Mouse (Mus musculus) forebrain, embryonic 14.5 days (tissue): Measurements from ENCODE around the gene Fastkd3. TPM values are rescaled to one million over a fixed set of nuclear protein-coding genes. Genes with fewer than 3 reads are reported as not detected.

Experiments
- ATAC-seq: fragments of 200-750 bp; cut with Nextera tagmentation; 2 replicates; pipeline ENCODE4 v1.8.0; 2017; ENCODE audit warnings: mild to moderate bottlenecking, moderate library complexity
- DNase-seq: peaks from one replicate; pipeline ENCODE4 v3.0.0-alpha.2; 2015; ENCODE audit warnings: low spot score
- H3K27ac ChIP-seq: fragments of 300-500 bp; sonication (generic); 2 replicates; pipeline ENCODE4 v1.5.1; 2014; ENCODE audit warnings: low read depth, mild to moderate bottlenecking, control low read depth, low read length, moderate library complexity
- H3K27me3 ChIP-seq: fragments of 300-500 bp; sonication (generic); replicated peaks from 2 replicates; pipeline ENCODE4 v1.6.1; 2014; ENCODE audit warnings: low read length, control low read depth, mixed read lengths; ENCODE audit not compliant: control insufficient read depth, insufficient read depth
- H3K36me3 ChIP-seq: fragments of 300-500 bp; sonication (generic); 2 replicates; pipeline ENCODE4 v1.6.1; 2014; ENCODE audit warnings: low read length, control low read depth; ENCODE audit not compliant: control insufficient read depth, insufficient read depth
- H3K4me1 ChIP-seq: fragments of 300-500 bp; sonication (generic); 2 replicates; pipeline ENCODE4 v1.6.1; 2014; ENCODE audit warnings: antibody characterized with exemption, low read length, control low read depth; ENCODE audit not compliant: control insufficient read depth, insufficient read depth
- H3K4me2 ChIP-seq: fragments of 300-500 bp; sonication (generic); 2 replicates; pipeline ENCODE4 v1.6.1; 2014; ENCODE audit warnings: mild to moderate bottlenecking, control low read depth, low read length
- H3K4me3 ChIP-seq: fragments of 300-500 bp; sonication (generic); 2 replicates; pipeline ENCODE4 v1.5.1; 2014; ENCODE audit warnings: low read depth, low read length, control low read depth
- H3K9ac ChIP-seq: fragments of 300-500 bp; sonication (generic); 2 replicates; pipeline ENCODE4 v1.6.1; 2014; ENCODE audit warnings: mild to moderate bottlenecking, low read length, control low read depth, moderate library complexity
- H3K9me3 ChIP-seq: fragments of 300-500 bp; sonication (generic); replicated peaks from 2 replicates; pipeline ENCODE4 v1.6.1; 2016; ENCODE audit warnings: low read length, control low read depth, mixed read lengths; ENCODE audit not compliant: control insufficient read depth
- WGBS: fragments of 180-500 bp; shearing (Covaris S2); extraction: QIAGEN DNeasy Blood & Tissue Kit; methylation state at CpG from one replicate; pipeline ENCODE4 v1.1.7; 2014; 5-methylcytosine and 5-hydroxymethylcytosine counted together
- polyA plus RNA-seq: library from polyadenylated mRNA; unstranded; fragments of >200 nt; fragmentation: Nextera tagmentation; extraction: Ambion mirVana; gene quantifications from 2 replicates; pipeline ENCODE4 v1.2.1, GENCODE M21; 2014

The Fastkd3 gene
- polyA plus RNA-seq, 1 experiment from 2014 or later = 31.1 TPM

DNA sequence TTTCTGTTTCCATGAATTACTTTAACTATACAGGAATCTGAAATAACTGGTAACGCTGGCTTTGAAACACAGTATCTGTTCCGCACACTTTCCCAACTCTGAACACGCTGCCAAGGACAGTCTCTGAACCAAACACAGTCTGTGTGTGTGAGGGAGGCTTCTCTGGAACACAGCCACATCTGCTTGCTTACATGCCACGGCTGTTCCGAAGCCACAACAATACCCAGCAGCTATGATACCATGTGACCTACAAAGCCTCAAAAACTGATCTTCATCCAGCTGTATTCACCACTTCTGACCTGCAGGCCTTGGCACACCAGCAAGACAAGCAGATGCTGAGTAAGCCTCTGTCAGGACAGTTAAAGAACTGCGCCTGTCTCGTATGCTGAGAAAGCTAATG lies 4.1 kb upstream of the Fastkd3 start:
- no peak overlapping the region for H3K4me2 ChIP-seq
- H3K36me3 ChIP-seq = peaks cover 33% of the 10 kb centered on the region
- H3K9ac ChIP-seq = no peak overlapping the region
- H3K4me3 ChIP-seq = no peak overlapping the region
- ATAC-seq (no peak), DNase-seq (no peak)
- H3K27me3 ChIP-seq = no peaks in the 10 kb centered on the region
- WGBS = 89% methylated on average over 7 of the region's 7 CpGs
- H3K27ac ChIP-seq = no peak overlapping the region
- H3K9me3 ChIP-seq = no peaks in the 10 kb centered on the region
- peaks cover 6% of the 10 kb centered on the region for H3K4me1 ChIP-seq

DNA sequence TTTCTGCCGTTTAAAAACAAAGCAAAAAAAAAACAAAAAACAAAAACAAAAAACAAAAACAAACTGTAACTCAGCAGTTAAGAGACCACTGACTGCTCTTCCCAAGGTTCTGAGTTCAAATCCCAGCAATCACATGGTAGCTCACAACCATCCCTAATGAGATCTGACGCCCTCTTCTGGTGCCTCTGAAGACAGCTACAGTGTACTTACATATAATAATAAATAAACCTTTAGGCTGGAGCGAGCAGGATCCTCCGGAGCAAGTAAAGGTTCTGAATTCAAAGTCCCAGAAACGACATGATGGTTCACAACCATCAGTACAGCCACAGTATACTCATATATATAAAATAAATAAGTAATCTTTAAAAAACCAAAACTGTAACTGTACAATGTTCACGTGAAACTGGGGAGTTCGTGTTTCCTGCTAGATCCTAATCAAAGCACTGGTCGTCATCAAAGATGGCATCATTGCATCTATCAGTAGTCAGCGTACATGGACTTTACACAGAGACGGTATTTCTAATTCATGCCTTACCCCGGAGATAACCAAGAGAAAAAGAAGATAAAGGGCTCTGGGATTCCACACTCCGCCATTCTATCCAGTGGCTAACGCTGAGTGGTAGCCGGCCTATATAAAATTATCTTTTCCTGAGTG lies 821 bp upstream of the Fastkd3 start:
- peak overlapping the region; percentile 73 for H3K9ac ChIP-seq
- H3K36me3 ChIP-seq = peaks cover 43% of the 10 kb centered on the region
- 28% methylated on average over 14 of the region's 14 CpGs for WGBS
- ATAC-seq (no peak), DNase-seq (no peak)
- no peaks in the 10 kb centered on the region for H3K27me3 ChIP-seq
- H3K9me3 ChIP-seq = no peaks in the 10 kb centered on the region
- H3K27ac ChIP-seq = 0 out of 2 replicates have a peak overlapping the region, but pooled peaks have one; percentile 52
- peak overlapping the region; percentile 81 for H3K4me2 ChIP-seq
- H3K4me1 ChIP-seq = peaks cover 9% of the 10 kb centered on the region
- H3K4me3 ChIP-seq = peak overlapping the region; percentile 78

DNA sequence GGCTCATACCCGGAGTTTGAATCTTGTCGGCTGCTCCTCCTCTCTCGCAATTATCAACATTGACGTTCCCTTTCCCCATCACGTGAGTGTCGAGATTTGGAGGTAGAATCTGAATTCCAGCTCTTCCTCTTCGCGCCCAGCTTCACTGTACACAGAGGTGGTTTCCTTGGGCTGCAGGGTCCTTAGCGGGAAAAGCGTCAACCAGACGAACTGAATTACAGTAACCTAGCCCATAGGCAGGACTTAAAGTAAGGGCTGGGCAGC lies 415 bp downstream of the Fastkd3 start:
- Histone ChIP-seq H3K27me3 (no peaks in the 10 kb centered on the region), H3K36me3 (peaks cover 32% of the 10 kb centered on the region), H3K9me3 (no peaks in the 10 kb centered on the region), H3K27ac (peak overlapping the region; percentile 33; the same call in 1 of the 2 replicates), H3K4me1 (peaks cover 9% of the 10 kb centered on the region), H3K9ac (peak overlapping the region; percentile 73), H3K4me3 (peak overlapping the region; percentile 78), H3K4me2 (peak overlapping the region; percentile 81)
- 1% methylated on average over 11 of the region's 11 CpGs for WGBS
- DNase-seq = no peak
- ATAC-seq = peak; percentile 3

DNA sequence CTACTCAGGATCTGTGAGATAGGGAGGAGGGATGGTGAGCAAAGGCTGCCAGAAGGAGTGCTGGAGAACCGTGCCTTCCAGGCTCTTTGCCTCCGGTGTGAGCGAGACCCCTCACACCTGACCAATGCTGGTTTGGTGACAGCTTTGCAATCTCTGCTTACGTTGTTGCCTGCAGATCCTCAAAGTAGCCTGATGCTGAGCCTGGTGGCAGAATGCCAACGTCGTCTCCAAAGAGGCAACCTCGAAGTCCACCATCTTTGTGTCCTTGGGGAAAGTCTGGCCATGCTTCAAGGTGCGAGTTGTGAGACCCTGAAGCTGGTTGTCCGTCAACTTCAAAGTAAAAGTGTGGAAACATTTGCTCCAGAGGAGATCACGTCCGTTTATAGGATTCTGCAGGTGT lies 1.9 kb downstream of the Fastkd3 start:
- Histone ChIP-seq H3K4me2 (no peak overlapping the region), H3K4me1 (peaks cover 9% of the 10 kb centered on the region), H3K27ac (no peak overlapping the region), H3K4me3 (no peak overlapping the region), H3K9me3 (no peaks in the 10 kb centered on the region), H3K36me3 (peaks cover 45% of the 10 kb centered on the region), H3K27me3 (no peaks in the 10 kb centered on the region), H3K9ac (no peak overlapping the region)
- 93% methylated on average over 11 of the region's 11 CpGs for WGBS
- ATAC-seq (no peak), DNase-seq (no peak)

DNA sequence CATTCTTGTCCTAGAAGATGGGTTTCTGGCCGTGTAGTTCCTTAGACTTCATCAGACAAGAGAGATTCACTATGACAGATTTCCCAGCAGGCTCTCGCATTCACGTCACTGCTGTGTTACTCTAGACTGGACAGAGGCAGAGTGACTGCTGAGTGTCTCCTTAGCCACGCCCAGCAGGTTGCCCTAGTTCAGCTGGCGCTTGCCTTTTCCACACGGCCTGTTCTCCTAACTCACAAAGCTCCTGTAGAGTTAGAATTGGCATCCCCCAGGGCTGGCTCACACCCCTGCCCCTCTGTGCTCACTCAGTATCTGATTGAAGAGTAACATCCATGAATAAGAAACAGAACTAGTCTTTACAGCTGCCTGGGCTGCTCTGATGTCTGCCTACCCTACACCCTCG lies 3.4 kb downstream of the Fastkd3 start:
- no peak for ATAC-seq
- H3K27me3 ChIP-seq = no peaks in the 10 kb centered on the region
- 84% methylated on average over 7 of the region's 7 CpGs for WGBS
- no peaks in the 10 kb centered on the region for H3K9me3 ChIP-seq
- no peak overlapping the region for H3K9ac ChIP-seq
- H3K36me3 ChIP-seq = peaks cover 58% of the 10 kb centered on the region
- no peak overlapping the region for H3K4me3 ChIP-seq
- DNase-seq = no peak
- H3K4me2 ChIP-seq = no peak overlapping the region
- H3K27ac ChIP-seq = no peak overlapping the region
- H3K4me1 ChIP-seq = peaks cover 9% of the 10 kb centered on the region

DNA sequence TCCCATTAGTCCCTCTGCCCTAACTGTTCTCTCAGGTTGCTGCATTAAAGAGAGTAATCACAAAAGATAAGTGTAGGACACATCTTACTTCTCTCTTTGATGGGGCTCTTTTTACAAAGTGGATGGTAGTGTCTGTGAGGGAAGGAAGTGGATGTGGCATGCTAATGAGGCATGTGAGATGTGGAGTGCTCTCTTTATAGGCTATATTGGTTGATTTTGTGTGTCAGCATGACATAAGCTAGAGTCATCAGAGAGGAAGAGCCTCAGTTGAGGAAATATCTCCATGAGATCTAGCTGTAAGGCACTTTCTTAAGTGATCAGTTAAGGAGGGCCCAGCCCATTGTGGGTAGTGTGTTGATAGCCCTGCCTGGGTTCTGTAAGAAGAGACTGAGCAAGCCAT lies 6.3 kb downstream of the Fastkd3 start:
- peaks cover 85% of the 10 kb centered on the region for H3K36me3 ChIP-seq
- ATAC-seq (no peak), DNase-seq (no peak)
- no peak overlapping the region for H3K9ac ChIP-seq
- H3K27ac ChIP-seq = no peak overlapping the region
- no peaks in the 10 kb centered on the region for H3K27me3 ChIP-seq
- no peak overlapping the region for H3K4me3 ChIP-seq
- no peak overlapping the region for H3K4me2 ChIP-seq
- H3K4me1 ChIP-seq = no peaks in the 10 kb centered on the region; the same call in 1 of the 2 replicates
- no peaks in the 10 kb centered on the region for H3K9me3 ChIP-seq

DNA sequence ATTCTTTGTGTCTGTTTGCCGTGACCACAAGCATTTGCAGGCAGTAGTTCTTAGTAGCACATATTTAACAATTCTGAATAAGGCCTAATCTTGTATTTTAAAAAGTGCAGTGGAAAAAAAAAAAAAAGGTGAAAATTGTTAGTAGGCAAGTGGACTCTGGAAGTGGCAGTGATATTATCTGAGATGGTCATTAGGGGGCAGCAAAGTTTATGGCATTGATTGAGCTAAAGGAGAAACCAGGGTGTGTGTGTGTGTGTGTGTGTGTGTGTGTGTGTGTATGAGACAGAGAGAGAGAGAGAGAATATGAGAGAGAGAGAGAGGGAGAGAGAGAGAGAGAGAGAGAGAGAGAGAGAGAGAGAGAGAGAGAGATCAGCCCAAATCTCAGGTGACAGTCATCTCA lies 11.8 kb downstream of the Fastkd3 start:
- H3K4me3 ChIP-seq = no peak overlapping the region
- no peaks in the 10 kb centered on the region for H3K27me3 ChIP-seq
- H3K27ac ChIP-seq = no peak overlapping the region
- H3K4me1 ChIP-seq = no peaks in the 10 kb centered on the region
- 84% methylated on average over 1 of the region's 1 CpGs for WGBS
- DNase-seq (peak; percentile 58), ATAC-seq (no peak)
- peaks cover 43% of the 10 kb centered on the region for H3K36me3 ChIP-seq
- H3K9me3 ChIP-seq = no peaks in the 10 kb centered on the region
- no peak overlapping the region for H3K9ac ChIP-seq
- no peak overlapping the region for H3K4me2 ChIP-seq

DNA sequence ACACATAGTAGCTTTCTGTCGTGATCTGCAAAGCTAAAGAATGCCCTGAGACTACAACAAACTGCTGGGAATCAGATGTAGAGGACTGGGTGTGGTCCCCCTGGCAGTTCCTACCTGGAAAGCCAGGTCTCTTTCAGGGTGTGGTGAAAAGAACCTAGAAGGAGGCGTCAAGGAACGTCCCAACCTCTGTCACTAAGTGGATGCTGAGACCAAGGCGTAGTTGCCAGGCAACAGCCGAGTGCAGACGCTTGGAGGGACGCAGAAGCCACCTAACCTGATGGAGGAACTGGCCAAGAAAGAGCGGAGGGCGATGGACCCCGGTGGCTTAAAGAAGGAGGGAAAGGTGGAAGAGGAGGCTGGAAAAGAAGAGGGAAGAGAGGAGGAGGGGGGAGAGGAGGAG lies 15.2 kb downstream of the Fastkd3 start, which contains the start of gene 1700001L19Rik:
Gene 1700001L19Rik (plus strand): TSS at position 223 of the 400 bp plus-strand sequence.
- peak within 1 kb of the TSS; percentile 41 for H3K4me2 ChIP-seq
- H3K4me1 ChIP-seq = no peaks in the 10 kb centered on the region
- DNase-seq = no peak
- 3% methylated on average over 10 of the region's 10 CpGs for WGBS
- no peak within 1 kb of the TSS for H3K27ac ChIP-seq
- H3K4me3 ChIP-seq = peak within 1 kb of the TSS; percentile 16
- no peaks in the 10 kb centered on the region for H3K27me3 ChIP-seq
- no peak for ATAC-seq
- H3K9me3 ChIP-seq = no peaks in the 10 kb centered on the region
- peaks cover 10% of the 10 kb centered on the region for H3K36me3 ChIP-seq
- peak within 1 kb of the TSS; percentile 40; the same call in 1 of the 2 replicates for H3K9ac ChIP-seq

DNA sequence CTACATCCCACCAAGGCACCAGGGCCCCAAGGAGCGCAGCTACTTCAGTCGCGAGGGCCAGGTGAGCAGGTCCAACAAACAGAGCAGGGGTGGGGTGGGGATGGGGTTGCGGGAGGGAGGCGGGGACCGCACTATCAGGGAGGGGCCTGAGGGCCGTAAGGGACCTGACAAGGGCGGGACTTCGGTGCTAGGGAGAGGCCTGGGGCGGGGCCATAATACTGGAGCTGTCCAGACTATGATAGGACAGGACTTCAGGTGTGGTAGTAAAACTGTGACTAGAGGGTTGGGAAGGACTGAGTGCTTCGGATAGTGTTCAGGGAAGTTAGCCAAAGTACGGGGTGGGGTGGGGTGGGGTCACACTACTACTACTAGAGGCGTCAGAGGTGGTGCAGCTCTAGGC lies 15.6 kb downstream of the Fastkd3 start:
- Histone ChIP-seq H3K36me3 (peaks cover 6% of the 10 kb centered on the region), H3K4me2 (peak overlapping the region; percentile 41), H3K4me3 (peak overlapping the region; percentile 16), H3K9ac (peak overlapping the region; percentile 40; the same call in 1 of the 2 replicates), H3K27ac (no peak overlapping the region), H3K27me3 (no peaks in the 10 kb centered on the region), H3K4me1 (no peaks in the 10 kb centered on the region), H3K9me3 (no peaks in the 10 kb centered on the region)
- DNase-seq (no peak), ATAC-seq (0 out of 2 replicates have a peak, but pooled peaks have one; percentile 40)
- whole genome bisulfite sequencing = 14% methylated on average over 13 of the region's 13 CpGs
